8 mouse cellular contexts compared by ENCODE assay signal in the genomic region with DNA sequence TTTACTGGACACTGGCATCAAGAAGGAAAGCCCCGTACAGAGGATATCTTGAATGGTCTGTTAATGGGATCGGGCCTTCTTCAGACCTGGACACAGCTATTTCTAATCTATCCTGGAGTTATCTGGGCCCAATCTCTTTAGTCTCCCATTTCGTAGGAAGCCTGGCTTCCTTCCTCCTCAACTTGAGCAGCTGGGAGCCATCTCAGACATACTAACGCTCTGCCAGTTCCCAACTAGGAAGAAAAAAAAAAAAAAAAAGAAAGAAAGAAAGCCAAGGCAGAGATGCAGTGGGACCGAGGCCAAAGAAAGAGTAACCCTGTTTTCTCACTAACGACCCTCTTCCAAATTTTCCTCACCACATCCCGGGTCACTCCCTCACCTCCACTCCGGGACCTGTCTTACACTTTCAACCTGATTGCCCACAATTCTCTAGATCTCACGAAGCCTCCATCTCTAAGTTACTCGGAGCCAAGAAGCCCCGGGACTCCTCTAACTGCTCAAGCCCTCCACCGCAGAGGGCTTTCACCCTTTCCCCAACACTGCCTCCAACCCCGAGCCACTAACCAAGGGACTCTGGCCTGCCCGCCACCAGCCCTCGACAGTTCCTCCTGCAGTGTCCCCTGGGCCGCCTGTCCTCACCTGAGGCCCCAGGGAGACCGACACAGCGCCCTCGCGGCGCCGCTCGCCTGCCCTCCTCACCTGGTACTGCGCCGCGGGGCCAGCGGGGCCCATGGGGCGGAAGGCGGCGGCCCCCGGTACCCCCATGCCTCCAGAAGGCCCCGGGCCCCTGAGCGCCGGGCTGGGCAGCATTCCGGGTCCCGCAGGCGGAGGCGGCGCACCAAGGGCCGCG. TPM values are rescaled to one million over a fixed set of nuclear protein-coding genes. Genes with fewer than 3 reads are reported as not detected.
DNase-seq lines count a peak whose midpoint lies in the region; ATAC-seq lines count a peak whose summit lies in the region.

No protein-coding gene starts in this region.

- H3K9ac ChIP-seq in forebrain, embryonic 11.5 days (ENCODE audit: low read length) = peak overlapping the region; percentile 94
- H3K9ac ChIP-seq in intestine, embryonic 14.5 days (ENCODE audit: low read length) = peak overlapping the region; percentile 96
- peak overlapping the region; percentile 85 for H3K9ac ChIP-seq in neural tube, embryonic 15.5 days (replicated peaks)

- no peaks in the 10 kb centered on the region; the same call in 1 of the 2 replicates for H3K36me3 ChIP-seq in forebrain, embryonic 11.5 days (ENCODE audit: control insufficient read depth, insufficient read depth, low read length)
- H3K36me3 ChIP-seq in intestine, embryonic 14.5 days (ENCODE audit: control insufficient read depth, insufficient read depth, low read length) = peaks cover 9% of the 10 kb centered on the region
- peaks cover 2% of the 10 kb centered on the region; the same call in 1 of the 2 replicates for H3K36me3 ChIP-seq in neural tube, embryonic 15.5 days

- peak overlapping the region; percentile 78 for H3K27ac ChIP-seq in forebrain, embryonic 11.5 days (ENCODE audit: low read depth, low read length)
- H3K27ac ChIP-seq in intestine, embryonic 14.5 days (ENCODE audit: low read depth) = peak overlapping the region; percentile 90
- H3K27ac ChIP-seq in neural tube, embryonic 15.5 days (replicated peaks) = peak overlapping the region; percentile 90

- H3K9me3 ChIP-seq in forebrain, embryonic 11.5 days (ENCODE audit: control insufficient read depth, low read length) = no peaks in the 10 kb centered on the region
- no peaks in the 10 kb centered on the region for H3K9me3 ChIP-seq in intestine, embryonic 14.5 days (ENCODE audit: control insufficient read depth, low read length)
- H3K9me3 ChIP-seq in neural tube, embryonic 15.5 days (replicated peaks) = no peaks in the 10 kb centered on the region

- ATAC-seq in frontal cortex, adult (ENCODE audit: low TSS enrichment) = peak; percentile 7; the same call in 1 of the 2 replicates
- peak; percentile 4 for ATAC-seq in activated CD4-positive, CD25-positive, alpha-beta regulatory T cell, adult 4 months
- ATAC-seq in forebrain, embryonic 11.5 days (replicated peaks; ENCODE audit: low FRiP score) = no peak; the same call in 1 of the 2 replicates
- peak; percentile 30 for ATAC-seq in intestine, embryonic 14.5 days (replicated peaks; ENCODE audit: low FRiP score, low TSS enrichment, low read depth)
- peak; percentile 37 for ATAC-seq in neural tube, embryonic 15.5 days (ENCODE audit: low FRiP score)

- H3K4me2 ChIP-seq in forebrain, embryonic 11.5 days (ENCODE audit: low read depth, low read length, severe bottlenecking) = peak overlapping the region; percentile 59
- H3K4me2 ChIP-seq in intestine, embryonic 14.5 days (ENCODE audit: low read length) = peak overlapping the region; percentile 75
- peak overlapping the region; percentile 77 for H3K4me2 ChIP-seq in neural tube, embryonic 15.5 days

- 3% methylated on average over 41 of the region's 41 CpGs for WGBS in forebrain, embryonic 11.5 days
- 1% methylated on average over 41 of the region's 41 CpGs for WGBS in intestine, embryonic 14.5 days
- 1% methylated on average over 41 of the region's 41 CpGs for WGBS in neural tube, embryonic 15.5 days

- H3K4me3 ChIP-seq in forebrain, embryonic 11.5 days (ENCODE audit: low read depth, low read length) = peak overlapping the region; percentile 96
- H3K4me3 ChIP-seq in intestine, embryonic 14.5 days (ENCODE audit: low read depth, low read length) = peak overlapping the region; percentile 83
- peak overlapping the region; percentile 95 for H3K4me3 ChIP-seq in neural tube, embryonic 15.5 days (replicated peaks)

- peaks cover 9% of the 10 kb centered on the region for H3K4me1 ChIP-seq in forebrain, embryonic 11.5 days (replicated peaks; ENCODE audit: control insufficient read depth, insufficient read depth, low read length)
- peaks cover 57% of the 10 kb centered on the region for H3K4me1 ChIP-seq in intestine, embryonic 14.5 days (replicated peaks; ENCODE audit: control insufficient read depth, insufficient read depth, low read length)
- H3K4me1 ChIP-seq in neural tube, embryonic 15.5 days = peaks cover 58% of the 10 kb centered on the region

- no peak for DNase-seq in frontal cortex, postnatal 25 days (ENCODE audit: low spot score in 2 of 2)
- peak; percentile 75 for DNase-seq in forebrain, embryonic 11.5 days (ENCODE audit: low spot score)
- peak; percentile 68 for DNase-seq in intestine, embryonic 14.5 days (ENCODE audit: low spot score)
- peak; percentile 40 to 53 for DNase-seq in lung, adult 18-20 months
- DNase-seq in layer of hippocampus, adult 9-10 months (ENCODE audit: low spot score) = no peak

- no peaks in the 10 kb centered on the region; the same call in 1 of the 2 replicates for H3K27me3 ChIP-seq in forebrain, embryonic 11.5 days (ENCODE audit: control insufficient read depth, insufficient read depth, low read length)
- no peaks in the 10 kb centered on the region for H3K27me3 ChIP-seq in intestine, embryonic 14.5 days (replicated peaks; ENCODE audit: control insufficient read depth, insufficient read depth, low read length)
- H3K27me3 ChIP-seq in neural tube, embryonic 15.5 days (replicated peaks) = no peaks in the 10 kb centered on the region

RNA-seq across cellular contexts. Expression of a gene that starts 0.8 kb away (rescaled TPM):
- polyA plus RNA-seq in activated CD4-positive, CD25-positive, alpha-beta regulatory T cell, adult 4 months (2017; shearing (Covaris generic)) = 10 to 100 TPM; 17.6 to 23.2 TPM
- 27.2 and 27.7 TPM in 2 replicates for polyA plus RNA-seq in forebrain, embryonic 11.5 days (2014; fragmentation: Nextera tagmentation; extraction: Ambion mirVana)
- 64.4 and 72.4 TPM in 2 replicates for polyA plus RNA-seq in intestine, embryonic 14.5 days (2014; fragmentation: Nextera tagmentation; extraction: Ambion mirVana)
- polyA plus RNA-seq in neural tube, embryonic 15.5 days (2015; fragmentation: Nextera tagmentation; extraction: Ambion mirVana) = 14.2 and 29.1 TPM in 2 replicates

RNA-seq across cellular contexts. Expression of a gene that starts 4.5 kb away (rescaled TPM):
- polyA plus RNA-seq in activated CD4-positive, CD25-positive, alpha-beta regulatory T cell, adult 4 months (2017; shearing (Covaris generic)) = under 1 TPM; 0.12 to 0.43 TPM
- polyA plus RNA-seq in forebrain, embryonic 11.5 days (2014; fragmentation: Nextera tagmentation; extraction: Ambion mirVana) = 0.15 and 0.29 TPM in 2 replicates
- 0.16 and 0.26 TPM in 2 replicates for polyA plus RNA-seq in intestine, embryonic 14.5 days (2014; fragmentation: Nextera tagmentation; extraction: Ambion mirVana)
- polyA plus RNA-seq in neural tube, embryonic 15.5 days (2015; fragmentation: Nextera tagmentation; extraction: Ambion mirVana) = 0.15 and 0.29 TPM in 2 replicates

RNA-seq across cellular contexts. Expression of a gene that starts 16.1 kb away (rescaled TPM):
- polyA plus RNA-seq in activated CD4-positive, CD25-positive, alpha-beta regulatory T cell, adult 4 months (2017; shearing (Covaris generic)) = 100 to 1,000 TPM; 140 to 180 TPM
- 368 and 384 TPM in 2 replicates for polyA plus RNA-seq in forebrain, embryonic 11.5 days (2014; fragmentation: Nextera tagmentation; extraction: Ambion mirVana)
- 248 and 256 TPM in 2 replicates for polyA plus RNA-seq in intestine, embryonic 14.5 days (2014; fragmentation: Nextera tagmentation; extraction: Ambion mirVana)
- polyA plus RNA-seq in neural tube, embryonic 15.5 days (2015; fragmentation: Nextera tagmentation; extraction: Ambion mirVana) = 328 and 329 TPM in 2 replicates

RNA-seq across cellular contexts. Expression of a gene that starts 16.1 kb away (rescaled TPM):
- polyA plus RNA-seq in activated CD4-positive, CD25-positive, alpha-beta regulatory T cell, adult 4 months (2017; shearing (Covaris generic)) = 10 to 100 TPM; 43.4 to 53.4 TPM
- 70.1 and 71.1 TPM in 2 replicates for polyA plus RNA-seq in forebrain, embryonic 11.5 days (2014; fragmentation: Nextera tagmentation; extraction: Ambion mirVana)
- 65.1 and 69.9 TPM in 2 replicates for polyA plus RNA-seq in intestine, embryonic 14.5 days (2014; fragmentation: Nextera tagmentation; extraction: Ambion mirVana)
- 31.1 and 40.6 TPM in 2 replicates for polyA plus RNA-seq in neural tube, embryonic 15.5 days (2015; fragmentation: Nextera tagmentation; extraction: Ambion mirVana)

RNA-seq across cellular contexts. Expression of a gene that starts 29.6 kb away (rescaled TPM):
- polyA plus RNA-seq in activated CD4-positive, CD25-positive, alpha-beta regulatory T cell, adult 4 months (2017; shearing (Covaris generic)) = not detected
- polyA plus RNA-seq in forebrain, embryonic 11.5 days (2014; fragmentation: Nextera tagmentation; extraction: Ambion mirVana) = not detected in 2 replicates
- not detected in 2 replicates for polyA plus RNA-seq in intestine, embryonic 14.5 days (2014; fragmentation: Nextera tagmentation; extraction: Ambion mirVana)
- polyA plus RNA-seq in neural tube, embryonic 15.5 days (2015; fragmentation: Nextera tagmentation; extraction: Ambion mirVana) = not detected in 2 replicates

Comparison
In these comparisons a context has a peak if more than half of its experiments do, and no peak if none do; other contexts are left out.
1. DNase-seq: peak in forebrain, embryonic 11.5 days (single experiment), intestine, embryonic 14.5 days (single experiment) and lung, adult 18-20 months (2 of 2); none in frontal cortex, postnatal 25 days (0 of 2) and layer of hippocampus, adult 9-10 months (single experiment).
2. Peak in every context shown above with its lines, with median percentiles within 50 percentile points of each other: H3K27ac ChIP-seq, H3K4me2 ChIP-seq, H3K4me3 ChIP-seq and H3K9ac ChIP-seq.